Mouse (Mus musculus) cortical plate, adult 2 months (tissue): Measurements from ENCODE around the gene Ipo8.

Source experiments
- CTCF ChIP-seq: fragments of 200-500 bp; IDR thresholded peaks from 2 replicates; pipeline ENCODE4 v1.5.1; 2011; ENCODE audit warnings: mild to moderate bottlenecking, control low read depth, low read length; ENCODE audit not compliant: insufficient read depth; ENCODE audit errors: extremely low read depth
- POLR2A ChIP-seq: fragments of 200-500 bp; IDR thresholded peaks from 2 replicates; pipeline ENCODE4 v1.6.1; 2011; ENCODE audit warnings: mild to moderate bottlenecking, low read length, control low read depth; ENCODE audit not compliant: insufficient read depth; ENCODE audit errors: extremely low read depth

GRCm38 (mm10) chr6:148816751-148817150 lies 14.5 kb downstream of the Ipo8 start:
- TF ChIP-seq CTCF (no peak), POLR2A (no peak)
